Mouse (Mus musculus) ES-E14 (cell line): ENCODE results near the gene Prrt4. TPM values are rescaled to one million over a fixed set of nuclear protein-coding genes. Genes with fewer than 3 reads are reported as not detected.

Experiments
- DNase-seq: peaks from one replicate; pipeline ENCODE4 v3.0.0-alpha.2; 2013; ENCODE audit warnings: low read depth, low spot score
- H3K27ac ChIP-seq: 2 replicates; pipeline ENCODE4 v1.5.1; 2012; ENCODE audit warnings: low read depth, mild to moderate bottlenecking, low read length, moderate library complexity, mixed read lengths; ENCODE audit not compliant: poor library complexity, insufficient read depth, severe bottlenecking
- H3K36me3 ChIP-seq: 2 replicates; pipeline ENCODE4 v1.6.1; 2012; ENCODE audit warnings: mild to moderate bottlenecking, low read length, moderate library complexity, mixed read lengths; ENCODE audit not compliant: control insufficient read depth, poor library complexity, insufficient read depth, severe bottlenecking
- H3K4me1 ChIP-seq, 2 experiments: fragments of 150-350 bp in 1 of 2; sonication (generic) in 1 of 2; 2 replicates each; pipeline ENCODE4 v1.6.1; 2012; ENCODE audit warnings: low read length in 2 of 2, mild to moderate bottlenecking in 1 of 2, mixed read lengths in 1 of 2; ENCODE audit not compliant: control insufficient read depth in 2 of 2, insufficient read depth in 2 of 2, poor library complexity in 1 of 2
- H3K4me3 ChIP-seq, 2 experiments: fragments of 150-350 bp in 1 of 2; sonication (generic) in 1 of 2; 2 replicates each; pipeline ENCODE4 v1.5.1; 2012; ENCODE audit warnings: low read length in 2 of 2, low read depth in 1 of 2, mild to moderate bottlenecking in 1 of 2, mixed read lengths in 1 of 2; ENCODE audit not compliant: insufficient read depth in 1 of 2, poor library complexity in 1 of 2, severe bottlenecking in 1 of 2
- H3K9ac ChIP-seq: 2 replicates; pipeline ENCODE4 v1.6.1; 2012; ENCODE audit warnings: low read depth, mild to moderate bottlenecking, low read length, mixed read lengths; ENCODE audit not compliant: poor library complexity, insufficient read depth, severe bottlenecking
- H3K9me3 ChIP-seq: fragments of 150-350 bp; sonication (generic); 2 replicates; pipeline ENCODE4 v1.6.1; 2012; ENCODE audit warnings: low read depth, mild to moderate bottlenecking, low read length; ENCODE audit not compliant: control insufficient read depth, insufficient read depth
- CHD2 ChIP-seq: IDR thresholded peaks from 2 replicates; pipeline ENCODE4 v1.6.1; 2014; ENCODE audit warnings: mild to moderate bottlenecking, low read depth, low read length, inconsistent platforms
- HCFC1 ChIP-seq: IDR thresholded peaks from 2 replicates; pipeline ENCODE4 v1.6.1; 2012; ENCODE audit warnings: low read length, inconsistent platforms, borderline replicate concordance; ENCODE audit not compliant: insufficient read depth
- MAFK ChIP-seq: IDR thresholded peaks from 2 replicates; pipeline ENCODE4 v1.6.1; 2014; ENCODE audit warnings: mild to moderate bottlenecking, low read depth, low read length, inconsistent platforms; ENCODE audit not compliant: insufficient read depth
- ZC3H11A ChIP-seq: IDR thresholded peaks from 2 replicates; pipeline ENCODE4 v1.6.1; 2012; ENCODE audit warnings: low read depth, mild to moderate bottlenecking, inconsistent platforms, low read length, borderline replicate concordance
- ZNF384 ChIP-seq: IDR thresholded peaks from 2 replicates; pipeline ENCODE4 v1.6.1; 2012; ENCODE audit warnings: low read depth, low read length, inconsistent platforms
- in situ Hi-C, 2 experiments: fragments of 600-800 bp; cut with MboI; formaldehyde crosslinking; loops; one replicate each; pipeline ENCODE4 v1.15.1; 2025; ENCODE audit warnings: low sequenced_read_pairs in 2 of 2, inconsistent platforms in 1 of 2; ENCODE audit not compliant: unreplicated experiment in 2 of 2
- total RNA-seq: library from RNA; depleted of rRNA; stranded (reverse); fragments of 300-350 nt; gene quantifications from 2 replicates; pipeline ENCODE4 v1.2.3, GENCODE M21; 2012

The Prrt4 gene
- total RNA-seq, 1 experiment: 0.40 TPM

- H3K27ac ChIP-seq: no peak overlapping the region
- in situ Hi-C loops: no loop called here
- peak overlapping the region; percentile 39 to 42; a peak in 3 of 4 replicates for H3K4me3 ChIP-seq
These were observed 25.7 kb upstream of the Prrt4 start for GRCm38 (mm10) chr6:29204932-29205614.

DNA sequence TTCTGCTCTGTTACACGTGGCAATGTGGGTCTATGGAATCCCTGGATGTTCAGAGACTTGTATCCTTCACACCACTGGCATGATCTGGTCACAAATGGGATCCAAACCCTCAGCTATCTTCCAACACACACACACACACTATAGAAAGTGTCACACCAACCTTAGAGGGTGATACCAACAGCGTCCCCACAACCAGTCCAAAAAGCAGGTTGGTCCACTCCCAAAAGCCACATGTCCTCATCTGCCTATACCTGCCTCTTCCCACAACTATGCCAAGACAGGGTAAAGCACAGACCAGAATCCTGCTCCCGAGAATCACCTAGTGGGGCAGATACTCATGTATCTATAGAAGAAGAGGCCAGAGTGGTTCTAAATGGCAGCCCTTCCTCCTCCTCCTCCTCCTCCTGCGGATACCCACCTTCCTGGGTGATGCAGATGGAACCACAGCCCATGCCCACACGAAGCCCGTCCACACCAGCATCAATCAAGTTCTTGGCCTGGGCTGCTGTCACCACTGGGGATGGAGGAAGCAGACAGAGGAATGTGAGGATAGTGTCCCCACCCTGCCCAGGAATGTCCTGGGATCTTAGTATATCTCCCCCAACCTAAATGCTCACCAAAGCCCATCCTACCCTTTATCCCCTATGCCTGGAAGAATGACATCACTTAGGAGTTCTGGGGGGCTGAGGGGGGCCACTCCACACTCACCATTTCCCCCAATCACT, 24.6 kb upstream of the Prrt4 start:
- Histone ChIP-seq H3K9ac (no peak overlapping the region), H3K36me3 (peaks cover 43% of the 10 kb centered on the region), H3K27ac (no peak overlapping the region), H3K9me3 (no peaks in the 10 kb centered on the region), H3K4me3 (no peak overlapping the region), H3K4me1 (peaks cover 3 to 4% of the 10 kb centered on the region in 2 experiments; a peak in 1 of 4 replicates)
- in situ Hi-C loops: no loop called here
- TF ChIP-seq HCFC1 (no peak), MAFK (no peak), CHD2 (no peak), ZC3H11A (no peak), ZNF384 (no peak)
- no peak for DNase-seq

More at GRCm38 (mm10) chr6:29204932-29205614, 25.7 kb upstream of the Prrt4 start:
- no peaks in the 10 kb centered on the region for H3K9me3 ChIP-seq
- TF ChIP-seq ZNF384 (no peak), HCFC1 (0 out of 2 replicates have a peak, but pooled peaks have one; percentile 20), MAFK (no peak), ZC3H11A (peak; percentile 54; the same call in 1 of the 2 replicates), CHD2 (no peak)
- H3K4me1 ChIP-seq: peaks cover 3 to 4% of the 10 kb centered on the region in 2 experiments; a peak in 1 of 4 replicates
- peak overlapping the region; percentile 55; the same call in 1 of the 2 replicates for H3K9ac ChIP-seq
- peak; percentile 80 for DNase-seq
- H3K36me3 ChIP-seq: peaks cover 43% of the 10 kb centered on the region

DNA sequence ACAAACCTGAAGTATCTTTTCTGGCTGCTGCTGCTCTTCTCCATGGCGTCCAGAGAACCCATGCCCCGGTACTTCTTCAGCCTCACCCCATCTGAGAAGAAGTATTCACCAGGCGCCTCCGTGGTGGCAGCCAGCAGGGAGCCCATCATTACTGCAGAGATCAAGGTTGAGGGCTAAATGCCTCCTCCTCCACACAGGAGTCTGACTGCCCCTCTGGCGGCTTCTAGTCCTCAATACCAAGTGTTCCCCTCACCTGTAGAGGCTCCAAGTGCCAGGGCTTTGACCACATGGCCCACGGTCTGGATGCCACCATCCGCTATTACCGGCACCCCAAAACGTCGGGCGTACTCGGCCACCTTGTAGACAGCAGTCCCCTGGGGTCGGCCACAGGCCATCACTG, 23.7 kb upstream of the Prrt4 start:
- H3K4me3 ChIP-seq: no peak overlapping the region
- H3K9ac ChIP-seq: no peak overlapping the region
- no peak for TF ChIP-seq ZNF384
- no peak for TF ChIP-seq MAFK
- TF ChIP-seq ZC3H11A: no peak
- TF ChIP-seq HCFC1: no peak
- no peak for TF ChIP-seq CHD2
- peaks cover 43% of the 10 kb centered on the region for H3K36me3 ChIP-seq
- no peak for DNase-seq
- H3K4me1 ChIP-seq: peaks cover 4 to 6% of the 10 kb centered on the region in 2 experiments; a peak in 1 of 4 replicates
- in situ Hi-C loops: no loop called here
- no peaks in the 10 kb centered on the region for H3K9me3 ChIP-seq
- H3K27ac ChIP-seq: no peak overlapping the region

- in situ Hi-C loops: no loop called here
These were observed 22.6 kb upstream of the Prrt4 start for GRCm38 (mm10) chr6:29201988-29202387.

More at GRCm38 (mm10) chr6:29201988-29202387, 22.6 kb upstream of the Prrt4 start:
- DNase-seq: no peak
- H3K9ac ChIP-seq: no peak overlapping the region
- H3K4me3 ChIP-seq: no peak overlapping the region
- no peak overlapping the region for H3K27ac ChIP-seq
- H3K9me3 ChIP-seq: no peaks in the 10 kb centered on the region
- peaks cover 42% of the 10 kb centered on the region for H3K36me3 ChIP-seq
- peaks cover 4 to 6% of the 10 kb centered on the region in 2 experiments; a peak in 1 of 4 replicates for H3K4me1 ChIP-seq
- TF ChIP-seq MAFK (no peak), ZNF384 (no peak), CHD2 (no peak), ZC3H11A (no peak), HCFC1 (no peak)
